In the genomic region with DNA sequence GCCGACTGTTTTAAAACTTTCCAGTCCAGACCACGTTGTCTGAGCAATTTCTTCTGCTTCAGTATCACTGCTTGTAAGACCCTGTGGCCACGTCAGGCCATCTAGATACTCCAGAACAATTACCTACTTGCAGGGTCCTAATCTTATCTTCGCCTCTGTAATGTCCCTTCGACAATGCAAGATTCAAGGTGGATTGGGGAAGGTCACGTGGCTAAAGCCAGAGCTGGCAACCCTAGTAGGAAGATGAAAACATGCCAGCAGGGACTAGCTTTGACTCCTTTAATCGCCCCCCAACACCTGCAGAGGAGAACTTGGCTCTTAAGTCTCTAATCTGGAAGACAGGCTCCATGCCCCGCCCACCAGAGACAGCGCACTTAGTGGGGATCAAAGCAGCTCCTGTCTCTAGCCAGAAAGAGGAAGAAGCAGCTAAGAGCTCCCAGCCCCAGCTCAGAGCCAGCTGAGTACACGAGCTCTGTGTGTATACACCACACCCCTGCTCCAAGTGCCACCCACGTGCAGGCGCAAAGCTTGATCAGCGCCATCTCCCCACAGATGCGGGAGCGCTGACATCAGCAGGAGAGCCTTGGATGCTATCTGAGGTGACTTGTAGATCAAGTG, we compare ENCODE assay signal across 9 mouse cellular contexts. TPM values are rescaled to one million over a fixed set of nuclear protein-coding genes. Genes with fewer than 3 reads are reported as not detected.
A peak's percentile ranks its signal among the peaks of the same experiment; 100 is the strongest.
DNase-seq lines count a peak whose midpoint lies in the region.
"Had no signal": no experiment of that assay in that cellular context is flagged by ENCODE, and none has a peak within 500 bp of the region (broad histone marks: within the 10 kb centered on the region; RNA-seq: fewer than 3 reads in every experiment).

No protein-coding gene starts in this region.

- DNase-seq in heart, adult 11 months = peak; percentile 94
- no peak for DNase-seq in heart, adult 9 months (ENCODE audit: low spot score in 2 of 2)
- peak; percentile 50 for DNase-seq in c-Kit-positive CD71-negative TER-119-negative erythroid progenitor cells, embryonic 14.5 days (ENCODE audit: low read depth)
- DNase-seq in left cerebral cortex, adult 9 months (ENCODE audit: low spot score in 2 of 2) = peak; percentile 69 to 73
- peak; percentile 13 for DNase-seq in spleen, postnatal 14 days (ENCODE audit: low spot score in 2 of 2)
- no peak for DNase-seq in adrenal gland, postnatal 14 days
- DNase-seq in T-cell, adult 2 months (ENCODE audit: low spot score) = no peak
- DNase-seq in kidney, postnatal 36 days = no peak
- DNase-seq: lung, postnatal 36 days had no signal

RNA-seq across cellular contexts. Expression of gene Rtl6, which starts 52.3 kb away (rescaled TPM):
- total RNA-seq in adrenal gland, postnatal 14 days (2021) = 6.3 and 7.2 TPM in 2 replicates

RNA-seq across cellular contexts. Expression of gene Prr5, which starts 59.5 kb away (rescaled TPM):
- 7.1 and 8.7 TPM in 2 replicates for total RNA-seq in adrenal gland, postnatal 14 days (2021)

Comparison
In these comparisons a context has a peak if more than half of its experiments do, and no peak if none do; other contexts are left out.
1. DNase-seq: peak in heart, adult 11 months (single experiment), c-Kit-positive CD71-negative TER-119-negative erythroid progenitor cells, embryonic 14.5 days (single experiment), left cerebral cortex, adult 9 months (2 of 2) and spleen, postnatal 14 days (2 of 2); none in heart, adult 9 months (0 of 2), adrenal gland, postnatal 14 days (single experiment), T-cell, adult 2 months (single experiment) and kidney, postnatal 36 days (0 of 2).